In the genomic region with DNA sequence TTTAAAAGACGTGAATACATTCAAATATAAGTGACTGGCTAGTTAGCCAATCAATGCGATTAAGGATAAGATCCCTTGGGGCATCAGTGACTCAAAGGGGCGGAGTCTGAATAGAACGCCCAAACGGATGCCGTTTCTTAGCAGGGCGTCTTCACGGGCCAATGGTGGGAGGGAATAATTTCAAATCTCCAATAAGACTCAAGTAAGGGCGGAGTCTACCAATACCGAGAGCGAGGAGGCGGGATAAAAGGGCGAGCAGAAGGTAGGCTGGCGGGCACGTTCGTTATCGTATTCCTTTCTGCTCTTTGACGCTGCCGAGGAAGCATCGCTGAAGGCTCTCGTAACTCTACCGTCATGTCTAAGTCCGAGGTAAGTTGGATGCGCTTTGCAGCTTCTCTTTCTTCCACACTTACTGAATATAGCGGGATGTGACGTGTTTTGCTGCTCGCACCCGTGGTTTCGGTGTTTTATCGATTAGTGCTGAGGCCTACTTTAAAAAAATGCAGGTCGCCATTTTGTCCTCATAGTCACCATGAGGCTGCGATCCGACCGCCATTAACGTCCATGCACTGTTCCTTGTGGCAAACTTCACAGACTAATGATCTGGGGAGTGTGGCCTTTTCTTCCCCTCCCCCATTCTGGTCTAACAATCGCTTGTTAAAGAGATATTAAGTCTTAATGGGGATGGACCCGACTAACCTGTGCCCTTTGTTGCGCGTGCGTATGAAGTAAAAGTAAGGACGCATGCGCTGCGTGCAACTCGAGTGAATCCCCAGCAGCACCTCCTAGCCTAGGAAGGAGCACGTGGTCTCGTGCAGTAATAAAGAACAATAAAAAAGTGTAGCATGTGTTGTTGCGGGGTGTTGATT, we compare ENCODE assay signal across 8 mouse cellular contexts. TPM values are rescaled to one million over a fixed set of nuclear protein-coding genes. Genes with fewer than 3 reads are reported as not detected.
A peak's percentile ranks its signal among the peaks of the same experiment; 100 is the strongest.
DNase-seq lines count a peak whose midpoint lies in the region; ATAC-seq and TF ChIP-seq lines count a peak whose summit lies in the region.

A gene (plus strand): TSS at position 273 of the 869 bp plus-strand sequence.

- peak within 1 kb of the TSS; percentile 87 for H3K4me2 ChIP-seq in embryonic facial prominence, embryonic 14.5 days (ENCODE audit: low read depth, low read length)
- H3K4me2 ChIP-seq in limb, embryonic 13.5 days (replicated peaks): peak within 1 kb of the TSS; percentile 85
- peak within 1 kb of the TSS; percentile 81 for H3K4me2 ChIP-seq in midbrain, embryonic 16.5 days (ENCODE audit: low read length)

- TF ChIP-seq EP300 in heart, adult 2 months (IDR thresholded peaks at IDR 0.05; ENCODE audit: insufficient read depth, low read depth, low read length): peak; percentile 71; the same call in 1 of the 2 replicates

- peak; percentile 98 for TF ChIP-seq POLR2A in heart, adult 2 months (IDR thresholded peaks at IDR 0.05; ENCODE audit: insufficient read depth, low read depth, low read length)

- H3K9ac ChIP-seq in embryonic facial prominence, embryonic 14.5 days (ENCODE audit: low read depth, low read length): peak within 1 kb of the TSS; percentile 92
- peak within 1 kb of the TSS; percentile 78 for H3K9ac ChIP-seq in heart, adult 2 months (ENCODE audit: low read depth, low read length)
- peak within 1 kb of the TSS; percentile 87 for H3K9ac ChIP-seq in limb, embryonic 13.5 days
- H3K9ac ChIP-seq in midbrain, embryonic 16.5 days (ENCODE audit: low read depth, low read length): peak within 1 kb of the TSS; percentile 72

- ATAC-seq in embryonic facial prominence, embryonic 14.5 days (ENCODE audit: low read depth): peak; percentile 90
- peak; percentile 92 for ATAC-seq in limb, embryonic 13.5 days (ENCODE audit: low FRiP score, low read depth)
- peak; percentile 94 for ATAC-seq in midbrain, embryonic 16.5 days

- no peaks in the 10 kb centered on the region for H3K27me3 ChIP-seq in embryonic facial prominence, embryonic 14.5 days (replicated peaks; ENCODE audit: control insufficient read depth, insufficient read depth, low read length)
- no peaks in the 10 kb centered on the region for H3K27me3 ChIP-seq in heart, adult 2 months (ENCODE audit: control insufficient read depth, insufficient read depth, low read length)
- H3K27me3 ChIP-seq in limb, embryonic 13.5 days: no peaks in the 10 kb centered on the region
- H3K27me3 ChIP-seq in midbrain, embryonic 16.5 days (ENCODE audit: control insufficient read depth, insufficient read depth, low read depth, low read length): no peaks in the 10 kb centered on the region

- H3K9me3 ChIP-seq in embryonic facial prominence, embryonic 14.5 days (ENCODE audit: control insufficient read depth, low read length): no peaks in the 10 kb centered on the region
- no peaks in the 10 kb centered on the region for H3K9me3 ChIP-seq in limb, embryonic 13.5 days
- H3K9me3 ChIP-seq in midbrain, embryonic 16.5 days (replicated peaks; ENCODE audit: control insufficient read depth, low read length, poor library complexity, severe bottlenecking): no peaks in the 10 kb centered on the region

- intact Hi-C loops in heart, adult 2 months (cut with DNase I): no loop called here

- H3K36me3 ChIP-seq in embryonic facial prominence, embryonic 14.5 days (ENCODE audit: control insufficient read depth, insufficient read depth, low read length): peaks cover 50% of the 10 kb centered on the region
- H3K36me3 ChIP-seq in heart, adult 2 months (ENCODE audit: control insufficient read depth, insufficient read depth, low read length): peaks cover 32% of the 10 kb centered on the region
- H3K36me3 ChIP-seq in limb, embryonic 13.5 days: peaks cover 46% of the 10 kb centered on the region
- H3K36me3 ChIP-seq in midbrain, embryonic 16.5 days (ENCODE audit: control insufficient read depth, insufficient read depth, low read length): peaks cover 18% of the 10 kb centered on the region

- peak; percentile 86 for DNase-seq in 3134 (ENCODE audit: extremely low read depth, insufficient read length, low spot score)
- peak; percentile 72 to 80 for DNase-seq in adrenal gland, postnatal 4 days (ENCODE audit: low spot score in 2 of 2)
- peak; percentile 100 for DNase-seq in embryonic facial prominence, embryonic 14.5 days (ENCODE audit: low spot score)
- peak; percentile 86 to 95 for DNase-seq in heart, adult 2 months
- peak; percentile 96 to 99 for DNase-seq in kidney, adult 8-10 months
- peak; percentile 80 to 85 for DNase-seq in spleen, postnatal 14 days (ENCODE audit: low spot score in 2 of 2)

- peaks cover 23% of the 10 kb centered on the region for H3K4me1 ChIP-seq in embryonic facial prominence, embryonic 14.5 days (ENCODE audit: control insufficient read depth, insufficient read depth, low read length)
- peaks cover 2% of the 10 kb centered on the region; the same call in 1 of the 2 replicates for H3K4me1 ChIP-seq in heart, adult 2 months (ENCODE audit: control insufficient read depth, insufficient read depth, low read length)
- peaks cover 48% of the 10 kb centered on the region for H3K4me1 ChIP-seq in limb, embryonic 13.5 days
- H3K4me1 ChIP-seq in midbrain, embryonic 16.5 days (ENCODE audit: control insufficient read depth, insufficient read depth, low read length): peaks cover 45% of the 10 kb centered on the region

- peak within 1 kb of the TSS; percentile 79 for H3K4me3 ChIP-seq in embryonic facial prominence, embryonic 14.5 days (ENCODE audit: low read depth, low read length)
- H3K4me3 ChIP-seq in heart, adult 2 months: peak within 1 kb of the TSS; percentile 87
- H3K4me3 ChIP-seq in limb, embryonic 13.5 days: peak within 1 kb of the TSS; percentile 72
- peak within 1 kb of the TSS; percentile 65 for H3K4me3 ChIP-seq in midbrain, embryonic 16.5 days (ENCODE audit: low read depth, low read length)

- TF ChIP-seq CTCF in heart, adult 2 months (IDR thresholded peaks at IDR 0.05): no peak

- under 1% methylated on average over 47 of the region's 47 CpGs for WGBS in embryonic facial prominence, embryonic 14.5 days
- WGBS in heart, adult 2 months: under 1% methylated on average over 47 of the region's 47 CpGs
- WGBS in limb, embryonic 13.5 days: under 1% methylated on average over 47 of the region's 47 CpGs
- WGBS in midbrain, embryonic 16.5 days: under 1% methylated on average over 47 of the region's 47 CpGs

- H3K79me2 ChIP-seq in heart, adult 2 months (replicated peaks; ENCODE audit: control insufficient read depth, insufficient read depth, low read length): no peaks in the 10 kb centered on the region

- H3K27ac ChIP-seq in embryonic facial prominence, embryonic 14.5 days (replicated peaks; ENCODE audit: low read depth, low read length): peak within 1 kb of the TSS; percentile 97
- H3K27ac ChIP-seq in heart, adult 2 months: peak within 1 kb of the TSS; percentile 94
- peak within 1 kb of the TSS; percentile 95 for H3K27ac ChIP-seq in limb, embryonic 13.5 days
- peak within 1 kb of the TSS; percentile 93 for H3K27ac ChIP-seq in midbrain, embryonic 16.5 days (ENCODE audit: low read length)

RNA-seq across cellular contexts. Expression of the gene that starts here (rescaled TPM):
- total RNA-seq in adrenal gland, postnatal 4 days (2021): 100 to 1,000 TPM; 404 to 457 TPM
- 573 and 661 TPM in 2 replicates for polyA plus RNA-seq in embryonic facial prominence, embryonic 14.5 days (2014; fragmentation: Nextera tagmentation; extraction: Ambion mirVana)
- 100 to 1,000 TPM; 143 to 149 TPM for total RNA-seq in heart, adult 2 months (2021)
- polyA plus RNA-seq in heart, adult 2 months (2012; rRNA removed): 59.4 and 109 TPM in 2 replicates
- 1,120 and 1,163 TPM in 2 replicates for polyA plus RNA-seq in limb, embryonic 13.5 days (2015; fragmentation: Nextera tagmentation; extraction: Ambion mirVana)
- 630 and 680 TPM in 2 replicates for polyA plus RNA-seq in midbrain, embryonic 16.5 days (2015; fragmentation: Nextera tagmentation; extraction: Ambion mirVana)

Comparison
In these comparisons a context has a peak if more than half of its experiments do, and no peak if none do; other contexts are left out.
1. Peak in every context shown above with its lines: DNase-seq, ATAC-seq, H3K4me3 ChIP-seq and H3K27ac ChIP-seq.